Mouse (Mus musculus) heart, adult 9 months (tissue): ENCODE measurements around the gene Sun5.
A peak's percentile ranks its signal among the peaks of the same experiment; 100 is the strongest.

Experiments used
- DNase-seq, 2 experiments: peaks; one replicate each; pipeline ENCODE4 v3.0.0; 2022; ENCODE audit warnings: low spot score in 2 of 2

Sun5 gene

DNA sequence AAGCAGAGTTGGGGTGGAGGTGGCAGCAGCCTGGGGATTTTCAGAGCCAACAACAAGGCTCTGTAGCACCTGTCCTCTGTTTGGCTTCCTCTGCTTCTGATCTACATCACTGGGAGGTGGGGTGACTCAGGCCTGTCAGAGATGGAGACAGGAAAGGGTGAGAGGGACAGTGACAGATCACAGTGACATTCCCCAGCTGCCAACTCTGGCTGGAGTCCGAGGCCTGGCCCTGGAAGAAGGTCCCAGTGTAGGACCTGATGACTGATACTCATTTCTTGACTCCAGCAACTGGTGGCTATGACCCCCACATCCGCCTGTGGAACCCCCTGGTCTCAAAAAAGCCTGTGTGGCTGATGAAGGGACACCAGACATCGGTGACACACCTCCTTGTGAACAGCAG is 61.0 kb downstream of the Sun5 start:
- no peak for DNase-seq

GRCm38 (mm10) chr2:153808841-153809240 is 62.0 kb downstream of the Sun5 start:
- DNase-seq = no peak

DNA sequence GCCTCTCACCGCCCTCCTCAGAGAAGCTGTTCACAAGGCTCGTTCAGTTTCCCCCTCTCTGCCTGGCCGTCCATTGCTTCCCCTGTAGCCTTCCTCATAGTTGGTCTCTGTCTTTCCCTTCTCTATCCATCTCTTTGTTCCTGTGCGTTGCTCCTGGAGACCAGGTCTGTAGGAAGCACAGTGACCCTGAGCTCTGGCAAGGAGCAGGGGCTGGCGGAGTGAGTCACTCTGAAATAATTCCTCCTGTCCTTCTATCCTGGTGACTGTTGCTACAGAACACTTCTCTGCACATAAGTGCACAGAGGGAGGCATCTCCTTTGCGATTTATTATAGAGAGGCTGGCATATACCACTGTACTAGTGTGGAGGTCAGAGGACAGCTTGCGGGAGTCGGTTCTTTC is 62.7 kb downstream of the Sun5 start:
- DNase-seq = no peak

DNA sequence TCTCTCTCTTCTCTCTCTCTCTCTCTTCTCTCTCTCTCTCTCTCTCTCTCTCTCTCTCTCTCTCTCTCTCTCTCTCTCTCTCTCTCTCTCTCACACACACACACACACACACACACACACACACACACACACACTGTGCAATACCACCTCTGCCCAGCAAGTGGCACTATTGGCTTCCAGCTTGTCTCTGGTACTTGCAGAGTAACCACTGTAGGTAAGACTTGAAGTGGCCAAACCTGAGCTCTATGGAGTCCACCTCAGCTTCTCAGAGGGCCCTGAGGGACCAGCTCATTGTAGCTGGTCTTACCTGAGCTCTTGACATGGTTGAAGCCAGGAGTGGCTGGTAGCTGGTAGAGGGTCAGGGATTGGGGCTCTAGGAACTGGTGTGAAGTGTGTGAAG is 63.4 kb downstream of the Sun5 start:
- peak in 1 of 2 experiments; percentile 9 for DNase-seq
